Mouse (Mus musculus) heart, adult 10 weeks (tissue): Measurements from ENCODE around the gene Spen. TPM values are rescaled to one million over a fixed set of nuclear protein-coding genes. Genes with fewer than 3 reads are reported as not detected.

ENCODE experiments used
- polyA plus RNA-seq: library from polyadenylated mRNA; stranded (reverse); fragments of 350-450 nt; fragmentation: Illumina TruSeq; extraction: RNeasy Lipid Tissue Mini Kit (QIAGEN cat#74804); gene quantifications from one replicate; pipeline ENCODE4 v1.2.3, GENCODE M21; 2014; ENCODE audit warnings: low read depth, low replicate concordance

The Spen gene
- 13.6 TPM for polyA plus RNA-seq

GRCm38 (mm10) chr4:141538408-141539212 lies at the start of gene Spen:
Gene Spen, minus strand, starts transcription at chr4:141538597.

DNA sequence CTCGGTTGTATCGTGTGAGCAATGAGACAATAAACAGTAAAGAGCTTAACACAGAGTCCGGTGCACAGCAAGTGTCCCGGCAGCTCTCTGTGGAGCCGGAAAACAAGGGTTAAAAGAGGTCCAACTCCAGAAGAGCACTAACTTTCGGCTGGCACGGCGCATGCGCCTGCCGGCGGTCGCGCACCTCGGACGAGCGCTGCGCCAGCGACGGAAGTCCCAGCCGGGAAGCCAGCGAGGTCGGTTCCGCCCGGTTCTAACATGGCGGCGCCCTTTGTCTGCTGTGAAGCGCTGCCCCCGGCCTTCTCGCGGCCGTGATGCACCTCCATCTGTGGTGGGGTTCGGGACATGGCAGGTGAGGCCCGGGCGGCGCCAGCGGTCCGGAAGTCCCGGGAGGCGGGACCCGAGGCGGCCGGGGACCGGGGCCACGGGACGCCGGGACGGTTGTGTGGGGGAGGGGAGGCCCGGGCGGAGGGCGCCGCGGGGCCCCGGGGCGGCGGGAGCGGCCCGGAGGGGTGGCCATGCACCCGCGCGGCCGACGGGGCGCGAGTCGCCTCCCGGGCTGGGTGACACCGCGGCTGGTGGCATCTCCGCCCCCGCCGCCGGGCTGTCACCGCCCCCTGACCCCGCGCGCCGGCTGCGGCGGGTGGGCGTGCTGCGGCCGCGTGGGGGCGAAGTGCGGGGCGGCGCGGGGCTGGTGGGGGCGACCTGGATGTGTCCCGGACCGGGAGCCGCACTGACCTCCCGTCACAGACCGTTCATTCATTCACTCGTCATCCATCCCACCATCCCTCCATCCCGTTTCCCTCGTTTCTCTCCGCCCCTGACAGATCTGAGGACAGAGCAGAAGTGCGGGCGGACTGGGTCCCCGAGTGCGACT lies 93.7 kb downstream of the Spen start, which contains the start of gene Zbtb17:
Zbtb17 (plus strand) TSS at position 204 of the 877 bp plus-strand sequence.

GRCm38 (mm10) chr4:141435974-141436373 lies 102.4 kb downstream of the Spen start, which contains the start of gene Srarp:
Gene Srarp, minus strand, starts transcription at chr4:141436105.

GRCm38 (mm10) chr4:141420192-141420829 lies 118.1 kb downstream of the Spen start, which contains the start of gene Hspb7:
Gene Hspb7, plus strand, starts transcription at chr4:141420779.

Other genes starting within 250 kb of the Spen start
- 4.4 TPM for gene Epha2, start 237.4 kb downstream of the Spen start, polyA plus RNA-seq
- 0.42 TPM for gene Fam131c, start 170.4 kb downstream of the Spen start, polyA plus RNA-seq
- not detected for gene Clcnka, start 139.9 kb downstream of the Spen start, polyA plus RNA-seq
- gene Clcnkb, start 122.6 kb downstream of the Spen start, polyA plus RNA-seq, result 3.9 TPM
- 967 TPM for gene Hspb7, start 117.8 kb downstream of the Spen start, polyA plus RNA-seq
- gene Srarp, start 102.5 kb downstream of the Spen start, polyA plus RNA-seq, result 0.55 TPM
- gene Zbtb17, start 93.9 kb downstream of the Spen start, polyA plus RNA-seq, result 15.3 TPM
- 224 TPM for gene Fblim1, start 67.5 kb upstream of the Spen start, polyA plus RNA-seq
- 20.0 TPM for gene Tmem82, start 80.0 kb upstream of the Spen start, polyA plus RNA-seq
- 176 TPM for gene Slc25a34, start 85.2 kb upstream of the Spen start, polyA plus RNA-seq
- 83.3 TPM for gene Plekhm2, start 126.3 kb upstream of the Spen start, polyA plus RNA-seq
- gene Rsc1a1, start 147.0 kb upstream of the Spen start, polyA plus RNA-seq, result 3.8 TPM
- gene Ddi2, start 184.8 kb upstream of the Spen start, polyA plus RNA-seq, result 18.3 TPM
- 0.55 TPM for gene Agmat, start 208.1 kb upstream of the Spen start, polyA plus RNA-seq